Mouse (Mus musculus): Measurements from ENCODE around the gene Olfr49. TPM values are rescaled to one million over a fixed set of nuclear protein-coding genes. Genes with fewer than 3 reads are reported as not detected.

Gene Olfr49
- polyA plus RNA-seq, 1 experiment from 2014 or later, result not detected

GRCm38 (mm10) chr14:54300676-54301075, 15.9 kb upstream of the Olfr49 start:
- no peaks in the 10 kb centered on the region for H3K4me1 ChIP-seq (ENCODE audit: insufficient read depth, low read length)

GRCm38 (mm10) chr14:54300136-54300535, 15.4 kb upstream of the Olfr49 start:
- Histone ChIP-seq H3K27me3 (ENCODE audit: insufficient read depth, low read length) (no peaks in the 10 kb centered on the region; the same call in 1 of the 2 replicates), H3K9ac (replicated peaks; ENCODE audit: low read length) (no peak overlapping the region), H3K4me3 (ENCODE audit: low read length) (no peak overlapping the region), H3K4me2 (replicated peaks; ENCODE audit: low read depth, low read length) (no peak overlapping the region), H3K27ac (ENCODE audit: low read length) (no peak overlapping the region), H3K9me3 (ENCODE audit: low read length) (no peaks in the 10 kb centered on the region), H3K36me3 (ENCODE audit: insufficient read depth, low read length) (no peaks in the 10 kb centered on the region), H3K4me1 (ENCODE audit: insufficient read depth, low read length) (no peaks in the 10 kb centered on the region)
- WGBS, result 81% methylated on average over 5 of the region's 5 CpGs
- no peak for ATAC-seq (ENCODE audit: low FRiP score, low TSS enrichment)

More at GRCm38 (mm10) chr14:54300676-54301075, 15.9 kb upstream of the Olfr49 start:
- H3K9ac ChIP-seq (replicated peaks; ENCODE audit: low read length), result no peak overlapping the region
- no peak overlapping the region for H3K4me3 ChIP-seq (ENCODE audit: low read length)
- H3K4me2 ChIP-seq (replicated peaks; ENCODE audit: low read depth, low read length), result no peak overlapping the region
- no peak for ATAC-seq (ENCODE audit: low FRiP score, low TSS enrichment)
- WGBS, result 83% methylated on average over 3 of the region's 3 CpGs
- no peaks in the 10 kb centered on the region for H3K9me3 ChIP-seq (ENCODE audit: low read length)
- H3K27me3 ChIP-seq (ENCODE audit: insufficient read depth, low read length), result no peaks in the 10 kb centered on the region; the same call in 1 of the 2 replicates
- H3K36me3 ChIP-seq (ENCODE audit: insufficient read depth, low read length), result no peaks in the 10 kb centered on the region
- no peak overlapping the region for H3K27ac ChIP-seq (ENCODE audit: low read length)

- Histone ChIP-seq H3K27me3 (ENCODE audit: insufficient read depth, low read length) (no peaks in the 10 kb centered on the region), H3K27ac (ENCODE audit: low read length) (no peak overlapping the region), H3K9ac (replicated peaks; ENCODE audit: low read length) (no peak overlapping the region), H3K4me3 (ENCODE audit: low read length) (no peak overlapping the region), H3K9me3 (ENCODE audit: low read length) (no peaks in the 10 kb centered on the region), H3K36me3 (ENCODE audit: insufficient read depth, low read length) (no peaks in the 10 kb centered on the region), H3K4me2 (replicated peaks; ENCODE audit: low read depth, low read length) (no peak overlapping the region), H3K4me1 (ENCODE audit: insufficient read depth, low read length) (no peaks in the 10 kb centered on the region)
- no peak for ATAC-seq (ENCODE audit: low FRiP score, low TSS enrichment)
- WGBS, result 80% methylated on average over 2 of the region's 2 CpGs
These were observed 8.3 kb downstream of the Olfr49 start for GRCm38 (mm10) chr14:54276446-54276845.

- peaks cover 13% of the 10 kb centered on the region for H3K36me3 ChIP-seq (ENCODE audit: insufficient read depth, low read length)
- H3K4me3 ChIP-seq (ENCODE audit: low read length), result no peak overlapping the region
- WGBS, result 89% methylated on average over 3 of the region's 3 CpGs
- no peaks in the 10 kb centered on the region for H3K27me3 ChIP-seq (ENCODE audit: insufficient read depth, low read length)
- H3K4me2 ChIP-seq (replicated peaks; ENCODE audit: low read depth, low read length), result no peak overlapping the region
- H3K4me1 ChIP-seq (ENCODE audit: insufficient read depth, low read length), result no peaks in the 10 kb centered on the region
- no peak overlapping the region for H3K9ac ChIP-seq (replicated peaks; ENCODE audit: low read length)
- H3K9me3 ChIP-seq (ENCODE audit: low read length), result no peaks in the 10 kb centered on the region
- no peak for ATAC-seq (ENCODE audit: low FRiP score, low TSS enrichment)
- H3K27ac ChIP-seq (ENCODE audit: low read length), result no peak overlapping the region
These were observed 12.0 kb downstream of the Olfr49 start for GRCm38 (mm10) chr14:54272696-54273095.

GRCm38 (mm10) chr14:54271976-54272606, 12.6 kb downstream of the Olfr49 start:
- H3K9ac ChIP-seq (replicated peaks; ENCODE audit: low read length), result no peak overlapping the region
- H3K4me3 ChIP-seq (ENCODE audit: low read length), result no peak overlapping the region
- H3K27me3 ChIP-seq (ENCODE audit: insufficient read depth, low read length), result no peaks in the 10 kb centered on the region
- no peak for ATAC-seq (ENCODE audit: low FRiP score, low TSS enrichment)
- H3K9me3 ChIP-seq (ENCODE audit: low read length), result no peaks in the 10 kb centered on the region
- H3K27ac ChIP-seq (ENCODE audit: low read length), result no peak overlapping the region
- 81% methylated on average over 3 of the region's 3 CpGs for WGBS
- no peaks in the 10 kb centered on the region for H3K4me1 ChIP-seq (ENCODE audit: insufficient read depth, low read length)
- H3K36me3 ChIP-seq (ENCODE audit: insufficient read depth, low read length), result peaks cover 18% of the 10 kb centered on the region
- H3K4me2 ChIP-seq (replicated peaks; ENCODE audit: low read depth, low read length), result no peak overlapping the region

DNA sequence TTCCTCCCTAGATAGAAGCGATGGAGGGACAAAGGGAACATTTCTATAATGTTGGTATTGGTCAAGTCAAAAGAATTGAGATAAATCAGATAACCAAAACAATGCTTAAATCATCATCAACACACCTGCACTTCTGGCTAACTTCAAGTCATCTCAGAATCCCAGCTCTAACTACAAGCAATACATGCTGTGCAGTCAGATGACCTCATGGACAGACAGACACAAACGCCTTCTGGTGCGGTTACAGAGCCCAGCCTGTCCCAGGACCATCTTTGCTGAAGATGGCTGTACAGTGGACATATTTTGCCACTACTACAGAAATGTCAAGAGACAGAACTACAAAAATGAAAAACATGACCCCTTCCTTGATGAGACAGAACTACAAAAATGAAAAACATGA, 14.3 kb downstream of the Olfr49 start:
- Histone ChIP-seq H3K9me3 (ENCODE audit: low read length) (no peaks in the 10 kb centered on the region), H3K27me3 (ENCODE audit: insufficient read depth, low read length) (no peaks in the 10 kb centered on the region), H3K4me3 (ENCODE audit: low read length) (no peak overlapping the region), H3K36me3 (ENCODE audit: insufficient read depth, low read length) (peaks cover 24% of the 10 kb centered on the region), H3K27ac (ENCODE audit: low read length) (no peak overlapping the region), H3K4me1 (ENCODE audit: insufficient read depth, low read length) (no peaks in the 10 kb centered on the region), H3K4me2 (replicated peaks; ENCODE audit: low read depth, low read length) (no peak overlapping the region), H3K9ac (replicated peaks; ENCODE audit: low read length) (no peak overlapping the region)
- WGBS, result 88% methylated on average over 3 of the region's 3 CpGs
- ATAC-seq (ENCODE audit: low FRiP score, low TSS enrichment), result no peak

DNA sequence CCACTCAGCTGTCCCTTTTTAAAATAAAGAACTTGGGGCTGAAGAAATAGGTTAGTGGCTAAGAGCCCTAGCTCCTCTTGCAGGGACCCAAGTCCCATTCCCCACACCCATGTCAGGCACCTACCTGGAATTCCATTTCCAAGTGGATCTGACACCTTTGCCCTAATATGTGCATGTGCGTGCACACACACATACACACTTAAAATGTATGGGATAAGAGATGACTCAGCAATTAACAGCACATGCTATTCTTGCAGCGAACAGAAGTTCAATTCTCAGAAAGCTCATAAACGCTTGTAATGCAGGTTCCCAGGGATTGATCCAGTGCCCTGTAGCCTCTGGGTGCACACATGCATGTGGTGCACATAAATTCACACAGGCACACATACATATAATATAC, 15.2 kb downstream of the Olfr49 start:
- Histone ChIP-seq H3K9ac (replicated peaks; ENCODE audit: low read length) (no peak overlapping the region), H3K36me3 (ENCODE audit: insufficient read depth, low read length) (peaks cover 24% of the 10 kb centered on the region), H3K27me3 (ENCODE audit: insufficient read depth, low read length) (no peaks in the 10 kb centered on the region), H3K27ac (ENCODE audit: low read length) (no peak overlapping the region), H3K9me3 (ENCODE audit: low read length) (no peaks in the 10 kb centered on the region), H3K4me1 (ENCODE audit: insufficient read depth, low read length) (no peaks in the 10 kb centered on the region), H3K4me3 (ENCODE audit: low read length) (no peak overlapping the region), H3K4me2 (replicated peaks; ENCODE audit: low read depth, low read length) (no peak overlapping the region)
- WGBS, result 94% methylated on average over 3 of the region's 3 CpGs
- no peak for ATAC-seq (ENCODE audit: low FRiP score, low TSS enrichment)

GRCm38 (mm10) chr14:54267966-54268365, 16.8 kb downstream of the Olfr49 start:
- ATAC-seq (ENCODE audit: low FRiP score, low TSS enrichment), result no peak
- H3K4me1 ChIP-seq (ENCODE audit: insufficient read depth, low read length), result no peaks in the 10 kb centered on the region
- no peak overlapping the region for H3K4me3 ChIP-seq (ENCODE audit: low read length)
- H3K27ac ChIP-seq (ENCODE audit: low read length), result no peak overlapping the region
- 92% methylated on average over 10 of the region's 10 CpGs for WGBS
- no peaks in the 10 kb centered on the region for H3K9me3 ChIP-seq (ENCODE audit: low read length)
- H3K9ac ChIP-seq (replicated peaks; ENCODE audit: low read length), result no peak overlapping the region
- no peak overlapping the region for H3K4me2 ChIP-seq (replicated peaks; ENCODE audit: low read depth, low read length)
- peaks cover 29% of the 10 kb centered on the region for H3K36me3 ChIP-seq (ENCODE audit: insufficient read depth, low read length)
- H3K27me3 ChIP-seq (ENCODE audit: insufficient read depth, low read length), result no peaks in the 10 kb centered on the region

DNA sequence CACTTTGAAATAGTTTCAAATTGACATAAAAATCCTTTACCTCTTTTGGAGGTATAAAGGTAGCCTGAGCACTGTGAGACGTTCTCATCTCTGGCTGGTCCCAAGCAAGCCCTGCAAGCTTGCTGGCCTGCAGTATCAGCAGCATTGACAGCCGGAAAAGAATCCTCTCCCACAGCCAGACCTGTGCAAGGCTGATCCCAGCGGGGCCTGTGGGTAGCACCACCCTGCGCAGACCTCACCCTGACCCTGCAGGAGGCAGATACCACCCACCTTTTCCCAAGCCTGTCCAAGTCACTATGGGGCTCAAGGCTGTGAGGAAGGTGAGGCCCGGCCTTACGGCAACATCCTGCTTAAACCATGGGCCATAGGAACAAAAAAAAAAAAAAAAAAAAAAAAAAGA, 18.8 kb downstream of the Olfr49 start:
- 84% methylated on average over 6 of the region's 6 CpGs for WGBS
- Histone ChIP-seq H3K36me3 (ENCODE audit: insufficient read depth, low read length) (peaks cover 35% of the 10 kb centered on the region), H3K4me2 (replicated peaks; ENCODE audit: low read depth, low read length) (no peak overlapping the region)

GRCm38 (mm10) chr14:54265093-54265492, 19.6 kb downstream of the Olfr49 start:
- Histone ChIP-seq H3K9me3 (ENCODE audit: low read length) (no peaks in the 10 kb centered on the region), H3K27me3 (ENCODE audit: insufficient read depth, low read length) (no peaks in the 10 kb centered on the region), H3K27ac (ENCODE audit: low read length) (no peak overlapping the region), H3K9ac (replicated peaks; ENCODE audit: low read length) (no peak overlapping the region), H3K36me3 (ENCODE audit: insufficient read depth, low read length) (peaks cover 35% of the 10 kb centered on the region), H3K4me2 (replicated peaks; ENCODE audit: low read depth, low read length) (no peak overlapping the region), H3K4me1 (ENCODE audit: insufficient read depth, low read length) (peaks cover 7% of the 10 kb centered on the region; the same call in 1 of the 2 replicates), H3K4me3 (ENCODE audit: low read length) (no peak overlapping the region)
- no peak for ATAC-seq (ENCODE audit: low FRiP score, low TSS enrichment)
- 59% methylated on average over 10 of the region's 10 CpGs for WGBS

More for the DNA sequence above, 18.8 kb downstream of the Olfr49 start:
- H3K27me3 ChIP-seq (ENCODE audit: insufficient read depth, low read length), result no peaks in the 10 kb centered on the region
- no peaks in the 10 kb centered on the region for H3K4me1 ChIP-seq (ENCODE audit: insufficient read depth, low read length)
- H3K27ac ChIP-seq (ENCODE audit: low read length), result no peak overlapping the region
- no peak for ATAC-seq (ENCODE audit: low FRiP score, low TSS enrichment)
- H3K9me3 ChIP-seq (ENCODE audit: low read length), result no peaks in the 10 kb centered on the region
- no peak overlapping the region for H3K4me3 ChIP-seq (ENCODE audit: low read length)
- no peak overlapping the region for H3K9ac ChIP-seq (replicated peaks; ENCODE audit: low read length)
